Comparison of ENCODE assay signal across 8 mouse cellular contexts in genomic region chr9:20887704-20888385, GRCm38 (mm10). TPM values are rescaled to one million over a fixed set of nuclear protein-coding genes. Genes with fewer than 3 reads are reported as not detected.
A peak's percentile ranks its signal among the peaks of the same experiment; 100 is the strongest.
DNase-seq lines count a peak whose midpoint lies in the region; ATAC-seq lines count a peak whose summit lies in the region.

Ppan (plus strand) TSS chr9:20888175.

- peak within 1 kb of the TSS; percentile 95 for H3K27ac ChIP-seq in lung, embryonic 16.5 days (ENCODE audit: low read length)

- ATAC-seq in hematopoietic stem cell, adult 5-6 weeks (replicated peaks in 1 of 2; ENCODE audit: insufficient read depth in 1 of 2, low FRiP score in 2 of 2, low TSS enrichment in 1 of 2, low read depth in 1 of 2, poor library complexity in 2 of 2, severe bottlenecking in 2 of 2): peak; percentile 93 to 97
- ATAC-seq in lung, embryonic 16.5 days (ENCODE audit: low read depth): peak; percentile 97

- H3K4me1 ChIP-seq in lung, embryonic 16.5 days (replicated peaks; ENCODE audit: control insufficient read depth, insufficient read depth, low read length): peaks cover 5% of the 10 kb centered on the region

- no peaks in the 10 kb centered on the region for H3K9me3 ChIP-seq in lung, embryonic 16.5 days (ENCODE audit: control insufficient read depth, low read length)

- peak within 1 kb of the TSS; percentile 93 for H3K4me3 ChIP-seq in lung, embryonic 16.5 days (ENCODE audit: low read length)

- peak within 1 kb of the TSS; percentile 93 for H3K9ac ChIP-seq in lung, embryonic 16.5 days (ENCODE audit: low read length)

- peak; percentile 97 for DNase-seq in MEL-GATA-1-ER (ENCODE audit: extremely low read depth, low read depth)
- peak; percentile 94 for DNase-seq in cerebellum, adult 8-10 months
- peak; percentile 97 for DNase-seq in forelimb bud, embryonic 11.5 days (ENCODE audit: low read depth, low spot score)
- DNase-seq in layer of hippocampus, adult 9-10 months (ENCODE audit: low spot score): peak; percentile 92
- DNase-seq in ovary, postnatal 10 days (ENCODE audit: low spot score): peak; percentile 84
- DNase-seq in thymus, postnatal 10 days (ENCODE audit: low spot score in 2 of 2): peak; percentile 89 to 90

- H3K36me3 ChIP-seq in lung, embryonic 16.5 days (ENCODE audit: control insufficient read depth, insufficient read depth, low read length): peaks cover 32% of the 10 kb centered on the region

- H3K4me2 ChIP-seq in lung, embryonic 16.5 days (ENCODE audit: low read depth, low read length): peak within 1 kb of the TSS; percentile 88

- under 1% methylated on average over 41 of the region's 43 CpGs for WGBS in lung, embryonic 16.5 days

- no peaks in the 10 kb centered on the region for H3K27me3 ChIP-seq in lung, embryonic 16.5 days (ENCODE audit: control insufficient read depth, insufficient read depth, low read depth, low read length)

RNA-seq across cellular contexts. Expression of gene Ppan, which starts in this region (rescaled TPM):
- total RNA-seq in hematopoietic stem cell, adult 5-6 weeks (2017): 118 and 137 TPM in 2 replicates
- polyA plus RNA-seq in lung, embryonic 16.5 days (2015; fragmentation: Nextera tagmentation; extraction: Ambion mirVana): 57.3 and 64.1 TPM in 2 replicates

Comparison
In these comparisons a context has a peak if more than half of its experiments do, and no peak if none do; other contexts are left out.
1. Peak in every context shown above with its lines: DNase-seq, ATAC-seq, H3K4me3 ChIP-seq and H3K27ac ChIP-seq.